Mouse (Mus musculus) megakaryocyte, embryonic 14.5 days (primary cell): ENCODE data around the gene Cnot3.

Experiments
- FLI1 ChIP-seq: IDR thresholded peaks from 2 replicates; pipeline ENCODE4 v1.6.1; 2012; ENCODE audit warnings: low read length, inconsistent platforms, mixed read lengths
- GATA1 ChIP-seq: IDR thresholded peaks from 3 replicates; pipeline ENCODE4 v1.6.1; 2012; ENCODE audit warnings: mixed read lengths, low read length, inconsistent platforms, borderline replicate concordance

- TF ChIP-seq GATA1 (no peak), FLI1 (no peak)
Measured at GRCm38 (mm10) chr7:3693809-3694075, 48.7 kb downstream of the Cnot3 start.
